ENCODE assay signal across 19 mouse cellular contexts in genomic region chrX:11646681-11647526, GRCm38 (mm10).
DNase-seq lines count a peak whose midpoint lies in the region; ATAC-seq and TF ChIP-seq lines count a peak whose summit lies in the region.
"Had no signal": no experiment of that assay in that cellular context is flagged by ENCODE, and none has a peak within 500 bp of the region (broad histone marks: within the 10 kb centered on the region; RNA-seq: fewer than 3 reads in every experiment).

No protein-coding gene starts in this region.

- H3K4me3 ChIP-seq in CH12.LX (replicated peaks in 1 of 3; ENCODE audit: low read depth in 2 of 3, low read length in 2 of 3, poor library complexity in 1 of 3): no peak overlapping the region
- H3K4me3 ChIP-seq in intestine, embryonic 15.5 days (replicated peaks): no peak overlapping the region
- no peak overlapping the region for H3K4me3 ChIP-seq in midbrain, embryonic 14.5 days (replicated peaks; ENCODE audit: low read depth, low read length)
- H3K4me3 ChIP-seq in hindbrain, postnatal 0 days (ENCODE audit: low read length): no peak overlapping the region
- H3K4me3 ChIP-seq: embryonic facial prominence, embryonic 12.5 days; limb, embryonic 10.5 days; liver, embryonic 13.5 days; midbrain, embryonic 10.5 days; neural tube, embryonic 12.5 days had no signal

- dilution Hi-C loops in CH12.LX (cut with MboI; ENCODE audit: extremely low pct_ligation_motif_present, extremely low pct_unique_long_range_greater_than_20kb, low sequenced_read_pairs): no loop called here

- no peak for TF ChIP-seq POLR2A in CH12.LX (IDR thresholded peaks at IDR 0.05; ENCODE audit: low read depth, low read length)

- H3K9me3 ChIP-seq in CH12.LX (replicated peaks; ENCODE audit: low read length): no peaks in the 10 kb centered on the region
- no peaks in the 10 kb centered on the region for H3K9me3 ChIP-seq in intestine, embryonic 15.5 days
- no peaks in the 10 kb centered on the region for H3K9me3 ChIP-seq in midbrain, embryonic 14.5 days (ENCODE audit: control insufficient read depth, low read length)
- H3K9me3 ChIP-seq in hindbrain, postnatal 0 days (ENCODE audit: low read length): no peaks in the 10 kb centered on the region
- H3K9me3 ChIP-seq: embryonic facial prominence, embryonic 12.5 days; limb, embryonic 10.5 days; liver, embryonic 13.5 days; midbrain, embryonic 10.5 days; neural tube, embryonic 12.5 days had no signal

- no peak overlapping the region for H3K27ac ChIP-seq in CH12.LX (ENCODE audit: insufficient read depth, low read depth)
- 0 out of 2 replicates have a peak overlapping the region, but pooled peaks have one; percentile 44 for H3K27ac ChIP-seq in intestine, embryonic 15.5 days
- H3K27ac ChIP-seq in midbrain, embryonic 14.5 days (replicated peaks; ENCODE audit: low read depth, low read length): no peak overlapping the region
- H3K27ac ChIP-seq in hindbrain, postnatal 0 days: no peak overlapping the region
- H3K27ac ChIP-seq: embryonic facial prominence, embryonic 12.5 days; limb, embryonic 10.5 days; liver, embryonic 13.5 days; midbrain, embryonic 10.5 days; neural tube, embryonic 12.5 days had no signal

- no peaks in the 10 kb centered on the region for H3K27me3 ChIP-seq in CH12.LX (replicated peaks)
- H3K27me3 ChIP-seq in intestine, embryonic 15.5 days (replicated peaks): no peaks in the 10 kb centered on the region
- H3K27me3 ChIP-seq in midbrain, embryonic 14.5 days (ENCODE audit: control insufficient read depth, insufficient read depth, low read length): no peaks in the 10 kb centered on the region
- no peaks in the 10 kb centered on the region for H3K27me3 ChIP-seq in hindbrain, postnatal 0 days (ENCODE audit: insufficient read depth, low read length)
- H3K27me3 ChIP-seq: embryonic facial prominence, embryonic 12.5 days; liver, embryonic 13.5 days; neural tube, embryonic 12.5 days had no signal

- intact Hi-C loops in left cerebral cortex, postnatal 4 days (cut with DNase I): no loop called here

- no peak for TF ChIP-seq EP300 in CH12.LX (IDR thresholded peaks at IDR 0.05; ENCODE audit: low read length)

- peak; percentile 84 for ATAC-seq in intestine, embryonic 15.5 days
- ATAC-seq in midbrain, embryonic 14.5 days (ENCODE audit: low FRiP score, low TSS enrichment): no peak
- ATAC-seq in hindbrain, postnatal 0 days: no peak
- ATAC-seq: lung, postnatal 0 days had no signal

- H3K9ac ChIP-seq in CH12.LX (ENCODE audit: insufficient read depth, low read depth): no peak overlapping the region
- no peak overlapping the region for H3K9ac ChIP-seq in intestine, embryonic 15.5 days
- no peak overlapping the region for H3K9ac ChIP-seq in midbrain, embryonic 14.5 days (replicated peaks; ENCODE audit: low read length)
- H3K9ac ChIP-seq in hindbrain, postnatal 0 days (replicated peaks; ENCODE audit: low read length): no peak overlapping the region
- H3K9ac ChIP-seq: embryonic facial prominence, embryonic 12.5 days; liver, embryonic 13.5 days; neural tube, embryonic 12.5 days had no signal

- DNase-seq in 416B (ENCODE audit: low read depth) (peak; percentile 70), CH12.LX (ENCODE audit: extremely low read depth) (peak; percentile 49)
- DNase-seq in thymus, adult 18-20 months: peak; percentile 13 to 58
- no peak for DNase-seq in midbrain, embryonic 14.5 days
- no peak for DNase-seq in left cerebral cortex, postnatal 4 days
- no peak for DNase-seq in adrenal gland, adult 18-20 months (ENCODE audit: low spot score in 2 of 2)
- DNase-seq in hindbrain, postnatal 0 days (ENCODE audit: low spot score): no peak
- DNase-seq: adrenal gland, postnatal 10 days; cerebellum, postnatal 25 days; heart, adult 18-20 months; kidney, postnatal 25 days; liver, embryonic 13.5 days; retina, postnatal 1 day had no signal

- peaks cover 0 to 17% of the 10 kb centered on the region in 2 experiments; a peak in 1 of 4 replicates for H3K4me1 ChIP-seq in CH12.LX (ENCODE audit: control insufficient read depth in 1 of 2, insufficient read depth in 2 of 2)
- no peaks in the 10 kb centered on the region for H3K4me1 ChIP-seq in intestine, embryonic 15.5 days (replicated peaks)
- H3K4me1 ChIP-seq in midbrain, embryonic 14.5 days (ENCODE audit: control insufficient read depth, insufficient read depth, low read length): no peaks in the 10 kb centered on the region
- H3K4me1 ChIP-seq in hindbrain, postnatal 0 days (ENCODE audit: insufficient read depth, low read length): no peaks in the 10 kb centered on the region
- H3K4me1 ChIP-seq: embryonic facial prominence, embryonic 12.5 days; limb, embryonic 10.5 days; liver, embryonic 13.5 days; midbrain, embryonic 10.5 days; neural tube, embryonic 12.5 days had no signal

- TF ChIP-seq CTCF in CH12.LX (conservative IDR thresholded peaks at IDR 0.05 in 1 of 2, IDR thresholded peaks at IDR 0.05 in 1 of 2; ENCODE audit: low read depth in 2 of 2, low read length in 2 of 2): no peak
- TF ChIP-seq CTCF in hindbrain, postnatal 0 days (IDR thresholded peaks at IDR 0.05; ENCODE audit: low read depth): no peak

- in situ Hi-C loops in CH12.LX (cut with MboI; ENCODE audit: low pct_ligation_motif_present, low pct_unique_long_range_greater_than_20kb, low sequenced_read_pairs): loop anchor here (25.0 kb wide), 2 partner anchors 365 to 615 kb away; no protein-coding TSS in a partner anchor

- H3K4me2 ChIP-seq in CH12.LX (ENCODE audit: insufficient read depth, low read depth, poor library complexity, severe bottlenecking): no peak overlapping the region
- no peak overlapping the region for H3K4me2 ChIP-seq in intestine, embryonic 15.5 days (replicated peaks)
- no peak overlapping the region for H3K4me2 ChIP-seq in midbrain, embryonic 14.5 days (ENCODE audit: low read length)
- H3K4me2 ChIP-seq in hindbrain, postnatal 0 days (ENCODE audit: low read depth, low read length): no peak overlapping the region
- H3K4me2 ChIP-seq: embryonic facial prominence, embryonic 12.5 days; liver, embryonic 13.5 days; neural tube, embryonic 12.5 days had no signal

- H3K79me2 ChIP-seq in CH12.LX (replicated peaks; ENCODE audit: control insufficient read depth, extremely low read depth, insufficient read depth, poor library complexity, severe bottlenecking): no peaks in the 10 kb centered on the region

- 78% methylated on average over 7 of the region's 7 CpGs for WGBS in intestine, embryonic 15.5 days
- WGBS in midbrain, embryonic 14.5 days: 81% methylated on average over 7 of the region's 7 CpGs
- WGBS in hindbrain, postnatal 0 days: 78% methylated on average over 7 of the region's 7 CpGs

- TF ChIP-seq RAD21 in CH12.LX (IDR thresholded peaks at IDR 0.05; ENCODE audit: low read depth, low read length): no peak

- H3K36me3 ChIP-seq in CH12.LX (replicated peaks in 1 of 2; ENCODE audit: control insufficient read depth in 1 of 2, insufficient read depth in 1 of 2, low read length in 1 of 2): no peaks in the 10 kb centered on the region
- H3K36me3 ChIP-seq in intestine, embryonic 15.5 days: no peaks in the 10 kb centered on the region
- H3K36me3 ChIP-seq in midbrain, embryonic 14.5 days (ENCODE audit: control insufficient read depth, insufficient read depth, low read length): no peaks in the 10 kb centered on the region
- H3K36me3 ChIP-seq in hindbrain, postnatal 0 days (ENCODE audit: insufficient read depth, low read length): no peaks in the 10 kb centered on the region
- H3K36me3 ChIP-seq: embryonic facial prominence, embryonic 12.5 days; limb, embryonic 10.5 days; liver, embryonic 13.5 days; midbrain, embryonic 10.5 days; neural tube, embryonic 12.5 days had no signal

TF ChIP-seq in CH12.LX, 34 proteins besides CTCF, POLR2A, EP300 and RAD21:
- TF ChIP-seq ETS1 (conservative IDR thresholded peaks at IDR 0.05; ENCODE audit: low read depth, low read length) (peak; percentile 37), NELFE (IDR thresholded peaks at IDR 0.05; ENCODE audit: low read depth, low read length) (no peak)

Comparison
In these comparisons a context has a peak if more than half of its experiments do, and no peak if none do; other contexts are left out.
1. DNase-seq: peak in 416B (single experiment), CH12.LX (single experiment) and thymus, adult 18-20 months (2 of 2); none in midbrain, embryonic 14.5 days (single experiment), left cerebral cortex, postnatal 4 days (single experiment), adrenal gland, adult 18-20 months (0 of 2) and hindbrain, postnatal 0 days (single experiment).